Mouse (Mus musculus) C2C12 (cell line): ENCODE data around the gene Dnhd1.

Source experiments
- CEBPB ChIP-seq: IDR thresholded peaks from one replicate; pipeline ENCODE4 v1.6.1; 2011; ENCODE audit warnings: low read depth, mild to moderate bottlenecking, control low read depth, moderate library complexity
- CTCF ChIP-seq: IDR thresholded peaks from one replicate; pipeline ENCODE4 v1.5.1; 2011; ENCODE audit not compliant: control insufficient read depth, insufficient read depth, insufficient read length
- FOSL1 ChIP-seq: IDR thresholded peaks from one replicate; pipeline ENCODE4 v1.8.0; 2011; ENCODE audit warnings: mild to moderate bottlenecking, low read length; ENCODE audit not compliant: poor library complexity, insufficient read depth, severe bottlenecking
- MAX ChIP-seq: IDR thresholded peaks from one replicate; pipeline ENCODE4 v1.6.1; 2011; ENCODE audit warnings: mild to moderate bottlenecking, control low read depth
- MYOD1 ChIP-seq: IDR thresholded peaks from one replicate; pipeline ENCODE4 v1.6.1; 2011; ENCODE audit warnings: low read depth; ENCODE audit not compliant: control insufficient read depth, insufficient read length
- MYOG ChIP-seq: IDR thresholded peaks from one replicate; pipeline ENCODE4 v1.6.1; 2011; ENCODE audit not compliant: control insufficient read depth, insufficient read length; ENCODE audit errors: extremely low read depth
- USF1 ChIP-seq: IDR thresholded peaks from one replicate; pipeline ENCODE4 v1.6.1; 2011; ENCODE audit warnings: low read depth, mild to moderate bottlenecking, control low read depth, moderate library complexity

DNA sequence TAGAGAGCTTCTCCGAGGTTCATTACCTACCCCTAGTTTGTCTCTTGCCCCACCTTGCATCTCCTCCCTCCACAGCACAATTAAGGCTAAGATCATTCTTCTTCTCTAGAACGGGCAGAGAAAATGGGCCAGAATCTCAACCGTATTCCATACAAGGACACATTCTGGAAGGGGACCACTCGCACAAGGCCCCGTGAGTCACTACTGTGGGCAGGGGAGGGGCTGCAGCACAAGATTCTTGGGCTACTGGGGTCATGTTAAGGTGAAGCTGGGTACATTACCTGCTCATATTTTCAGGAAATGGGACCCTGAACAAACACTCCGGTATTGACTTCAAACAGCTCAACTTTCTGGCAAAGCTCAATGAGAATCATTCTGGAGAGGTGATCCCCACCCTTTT, 90.2 kb downstream of the Dnhd1 start:
- TF ChIP-seq MAX (no peak), CTCF (no peak), FOSL1 (no peak), MYOD1 (no peak), MYOG (no peak), USF1 (no peak), CEBPB (no peak)
